Mouse (Mus musculus) layer of hippocampus, adult 11-12 months (tissue): ENCODE measurements around the gene Dctn5.
A peak's percentile ranks its signal among the peaks of the same experiment; 100 is the strongest.
"Not testable (repeated sequence)": the region's sequence is repeated elsewhere in the genome, so short reads cannot be mapped to it uniquely, and the experiment has no call there.

Experiments used
- DNase-seq: peaks from one replicate; pipeline ENCODE4 v3.0.0; 2022; ENCODE audit warnings: low spot score

Dctn5 gene

DNA sequence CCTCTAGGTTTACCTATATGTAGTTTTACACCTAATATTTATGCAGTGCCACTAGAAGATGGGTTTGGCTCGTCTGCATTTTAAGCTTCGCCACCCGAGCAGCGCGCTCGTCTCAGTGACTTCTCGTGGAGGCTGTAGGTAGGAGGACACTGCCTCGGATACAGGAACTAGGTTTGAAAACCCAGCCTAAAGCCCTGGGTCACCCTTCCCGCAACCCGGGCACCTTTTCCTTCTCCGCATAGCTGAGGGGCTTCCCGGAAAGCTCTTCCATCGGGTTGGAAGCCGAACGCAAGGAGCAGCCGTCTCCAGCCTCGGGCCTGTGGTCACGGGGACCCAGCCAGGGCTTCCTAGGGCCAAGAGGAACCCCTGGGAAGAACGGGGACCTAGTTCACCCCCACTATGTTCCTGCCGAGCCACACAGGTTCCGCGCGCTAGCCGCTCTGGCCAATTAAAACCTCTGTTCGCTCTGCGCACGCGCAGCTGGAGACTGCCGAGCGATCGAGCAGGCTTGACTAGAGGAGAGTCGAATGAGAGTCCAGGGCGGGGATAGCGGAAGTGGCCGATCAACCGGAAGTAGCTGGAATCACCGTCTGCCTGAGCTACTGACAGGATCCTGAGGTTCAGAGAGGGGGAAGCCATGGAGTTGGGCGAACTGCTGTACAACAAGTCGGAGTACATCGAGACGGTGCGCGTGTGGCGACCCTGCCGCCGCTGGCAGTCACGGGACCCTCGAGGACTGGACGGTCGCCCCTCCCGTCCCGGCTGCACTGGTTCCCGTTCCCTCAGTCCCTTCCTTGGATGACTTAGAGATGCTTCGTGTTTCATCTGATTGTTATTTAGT, at the start of gene Dctn5, which contains the start of gene Palb2:
Dctn5 (plus strand) TSS at position 545 of the 841 bp plus-strand sequence.
Palb2 (minus strand) TSS at position 489 of the 841 bp plus-strand sequence.
- peak; percentile 98 for DNase-seq

GRCm38 (mm10) chr7:122087195-122087982, 45.5 kb upstream of the Dctn5 start:
- DNase-seq: no peak

DNA sequence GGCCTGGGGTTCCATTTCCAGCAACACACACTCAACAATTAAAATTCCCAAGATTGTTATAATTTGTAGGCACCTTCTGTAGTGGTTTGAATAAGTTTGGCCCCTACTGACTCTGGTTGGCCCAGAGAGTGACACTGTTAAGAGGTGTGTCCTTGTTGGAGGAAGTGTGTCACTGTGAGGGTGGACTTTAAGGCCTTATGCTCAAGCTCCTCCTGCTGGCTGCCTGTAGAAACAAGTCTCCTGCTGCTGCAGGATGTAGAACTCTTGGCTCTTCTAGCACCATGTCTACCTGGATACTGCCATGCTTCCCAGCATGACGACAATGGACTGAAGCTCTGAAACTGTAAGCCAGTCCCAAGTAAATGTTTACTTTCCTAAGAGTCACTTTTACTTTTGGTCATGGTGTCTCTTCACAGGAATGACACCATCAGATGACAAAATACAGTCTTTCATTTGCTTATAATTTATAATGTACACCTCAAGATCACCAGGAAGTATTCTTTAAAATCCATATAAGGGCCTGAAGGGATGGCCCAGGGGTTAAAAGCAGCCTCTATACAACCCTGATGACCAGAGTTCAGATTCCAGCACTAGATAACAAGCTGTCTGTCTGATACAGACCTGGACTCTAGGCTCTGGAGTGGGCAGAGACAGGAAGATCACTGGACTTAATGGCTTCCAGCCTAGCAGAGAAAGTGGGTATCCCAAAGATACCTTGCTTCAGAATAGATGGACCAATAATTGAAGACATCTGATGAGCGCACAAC, 38.1 kb upstream of the Dctn5 start:
- DNase-seq: no peak

DNA sequence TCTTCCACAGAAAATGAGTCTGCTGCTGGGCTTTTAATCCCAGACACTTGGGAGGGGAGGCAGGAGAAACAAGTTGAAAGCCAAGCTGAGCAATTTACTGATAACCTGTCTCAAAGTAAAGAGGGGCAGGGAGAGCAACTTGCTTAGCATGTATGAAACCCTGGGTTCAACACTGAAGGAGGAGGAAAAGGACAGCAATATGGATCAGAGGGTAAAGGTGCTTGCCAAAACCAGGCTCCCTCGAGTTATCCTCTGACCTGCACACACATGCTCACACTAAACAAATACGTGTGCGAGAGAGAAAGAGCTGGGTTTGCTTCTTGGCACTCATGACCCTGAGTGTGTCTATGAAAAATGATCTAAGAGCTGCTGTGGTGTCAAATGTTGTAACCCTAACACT, 34.8 kb upstream of the Dctn5 start:
- no peak for DNase-seq

DNA sequence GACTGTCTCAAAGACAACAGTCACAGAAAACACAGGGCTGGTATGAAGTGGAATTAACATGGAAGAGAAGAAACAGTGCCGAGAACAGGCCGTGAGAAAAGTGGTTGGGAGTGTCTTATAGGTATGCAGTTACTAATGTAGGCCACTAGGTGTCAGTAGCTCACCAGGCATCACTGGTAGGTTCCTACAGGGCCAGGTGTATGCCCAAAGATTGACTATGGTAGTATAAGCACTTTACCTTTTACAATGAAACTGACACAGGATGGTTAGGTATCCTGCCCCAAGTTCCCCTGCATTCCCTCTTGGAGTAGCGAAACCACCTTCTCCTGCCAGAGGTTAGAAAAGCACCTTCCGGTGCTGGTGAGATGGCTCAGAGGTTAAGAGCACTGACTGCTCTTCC, 33.6 kb upstream of the Dctn5 start:
- DNase-seq: peak; percentile 39

DNA sequence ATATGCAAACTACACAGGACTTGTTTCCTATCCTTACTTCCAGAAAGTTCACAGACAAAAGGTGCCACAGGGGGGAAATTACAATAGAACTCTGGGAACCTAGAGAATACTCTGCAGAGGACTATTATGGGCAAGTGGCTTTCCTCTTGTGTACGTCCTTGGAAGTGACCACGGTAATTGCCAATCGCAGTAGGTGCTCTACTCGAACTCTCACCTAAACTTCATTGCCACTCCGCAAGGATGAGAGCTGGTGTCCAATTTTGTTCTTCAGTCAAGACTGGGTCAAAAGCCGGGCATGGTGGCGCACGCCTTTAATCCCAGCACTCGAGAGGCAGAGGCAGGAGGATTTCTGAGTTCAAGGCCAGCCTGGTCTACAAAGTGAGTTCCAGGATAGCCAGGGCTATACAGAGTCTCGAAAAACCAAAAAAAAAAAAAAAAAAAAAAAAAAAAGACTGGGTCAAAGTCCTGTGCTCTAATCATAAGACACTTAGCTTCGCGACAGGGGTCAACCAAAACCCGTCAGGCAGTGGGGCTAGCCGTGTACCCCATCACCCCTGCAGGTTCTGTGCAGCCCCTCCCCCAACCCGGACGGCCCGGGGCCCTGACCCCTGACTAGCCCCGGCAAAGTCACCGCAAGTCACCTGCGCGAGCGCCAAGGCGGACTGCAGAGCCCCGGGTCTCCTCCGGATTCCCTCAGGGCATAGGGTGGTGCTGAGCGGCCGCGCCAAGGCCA, 31.7 kb upstream of the Dctn5 start:
- not testable (repeated sequence) for DNase-seq

- DNase-seq: peak; percentile 86
Observed at GRCm38 (mm10) chr7:122101747-122102244, 31.0 kb upstream of the Dctn5 start, which contains the start of gene Ndufab1. Gene Ndufab1 (minus strand): TSS chr7:122101886.

DNA sequence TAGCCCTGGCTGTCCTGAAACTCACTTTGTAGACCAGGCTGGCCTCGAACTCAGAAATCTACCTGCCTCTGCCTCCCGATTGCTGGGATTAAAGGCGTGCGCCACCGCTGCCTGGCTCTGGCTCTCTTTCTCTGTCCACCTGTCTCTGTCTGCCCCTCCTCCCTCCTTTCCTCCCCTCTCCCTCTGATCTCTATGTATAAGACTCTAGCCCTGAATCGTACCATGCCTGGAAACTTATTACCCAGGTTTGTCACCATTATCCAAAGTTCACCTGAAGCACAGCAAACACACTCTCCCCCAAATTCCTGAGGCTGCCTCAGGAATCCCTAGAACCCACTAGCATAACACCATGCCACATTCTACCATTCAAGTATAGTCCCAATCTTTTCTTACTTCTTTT, 24.6 kb upstream of the Dctn5 start:
- DNase-seq: no peak

GRCm38 (mm10) chr7:122123518-122123917, 9.3 kb upstream of the Dctn5 start:
- DNase-seq: no peak

- DNase-seq: no peak
Observed at GRCm38 (mm10) chr7:122125636-122126035, 7.2 kb upstream of the Dctn5 start.

DNA sequence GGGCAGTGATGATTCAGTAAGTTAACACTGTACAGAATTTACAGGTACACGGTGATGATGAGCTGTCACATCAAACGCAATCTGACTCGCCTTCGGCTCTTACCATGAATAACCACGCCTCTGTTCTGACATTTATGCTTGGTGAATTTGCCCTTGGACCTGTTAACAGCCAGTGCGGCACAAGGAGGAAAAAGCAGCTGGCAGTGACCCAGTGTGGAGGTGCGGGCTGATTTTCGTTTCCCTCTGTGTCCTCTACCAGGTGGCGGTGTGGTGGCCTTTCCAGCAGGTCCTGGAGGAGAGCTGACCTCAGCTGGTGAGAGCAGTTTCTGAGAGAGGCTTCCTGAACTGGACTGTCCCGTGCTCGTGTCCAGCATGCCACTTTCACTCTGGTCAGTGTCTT, 5.9 kb upstream of the Dctn5 start:
- no peak for DNase-seq

DNA sequence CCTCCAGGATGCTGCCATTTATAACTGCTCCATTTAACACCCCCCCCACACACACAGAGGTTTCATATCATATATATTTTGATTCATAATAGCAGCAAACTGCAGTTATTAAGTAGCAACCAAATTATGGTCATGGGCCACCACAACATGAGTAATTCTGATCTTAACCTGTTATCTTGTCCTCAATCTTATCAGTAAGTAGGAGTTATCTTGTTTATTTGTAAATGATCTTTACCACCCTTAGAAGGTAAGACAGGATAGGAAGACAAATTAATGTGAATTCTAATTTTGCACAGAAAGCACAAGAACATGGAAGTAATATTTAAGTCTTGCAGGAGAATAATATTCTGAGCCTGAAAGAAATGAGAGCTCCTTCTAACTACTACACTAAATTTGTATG, 1.0 kb upstream of the Dctn5 start:
- no peak for DNase-seq

DNA sequence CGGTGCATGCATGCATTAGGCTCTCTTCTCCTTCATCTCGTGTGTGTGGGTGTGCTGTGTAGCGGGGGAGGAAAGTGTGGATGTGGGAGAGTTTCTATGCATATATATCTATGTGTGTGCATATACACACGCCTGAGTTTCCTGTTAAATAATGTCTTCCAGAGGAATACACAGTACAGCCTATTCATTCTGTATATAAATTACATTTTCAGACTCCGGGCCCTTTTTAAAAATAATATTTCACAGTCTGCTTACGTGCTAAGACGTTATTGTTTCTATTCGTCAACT, 441 bp downstream of the Dctn5 start:
- no peak for DNase-seq

DNA sequence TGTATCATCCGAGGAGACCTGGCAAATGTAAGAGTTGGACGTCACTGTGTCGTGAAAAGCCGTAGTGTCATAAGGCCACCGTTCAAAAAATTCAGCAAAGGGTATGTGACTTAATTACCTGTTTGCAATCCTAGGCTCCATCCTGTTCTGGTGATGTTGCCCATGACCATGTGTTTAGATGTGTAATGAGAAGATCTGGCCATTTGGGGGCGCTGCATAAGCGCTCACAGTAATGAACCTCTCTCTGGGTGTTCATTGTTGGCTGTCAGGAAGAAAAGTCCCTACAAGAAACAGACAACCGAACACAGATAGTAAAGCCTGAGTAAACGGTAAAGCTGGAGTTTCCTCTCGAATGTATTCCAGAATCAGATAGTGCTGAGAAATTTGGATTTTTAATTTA, 2.2 kb downstream of the Dctn5 start:
- peak; percentile 14 for DNase-seq

GRCm38 (mm10) chr7:122137071-122137470, 4.2 kb downstream of the Dctn5 start:
- no peak for DNase-seq

- DNase-seq: no peak
Observed at GRCm38 (mm10) chr7:122138190-122138589, 5.3 kb downstream of the Dctn5 start.

DNA sequence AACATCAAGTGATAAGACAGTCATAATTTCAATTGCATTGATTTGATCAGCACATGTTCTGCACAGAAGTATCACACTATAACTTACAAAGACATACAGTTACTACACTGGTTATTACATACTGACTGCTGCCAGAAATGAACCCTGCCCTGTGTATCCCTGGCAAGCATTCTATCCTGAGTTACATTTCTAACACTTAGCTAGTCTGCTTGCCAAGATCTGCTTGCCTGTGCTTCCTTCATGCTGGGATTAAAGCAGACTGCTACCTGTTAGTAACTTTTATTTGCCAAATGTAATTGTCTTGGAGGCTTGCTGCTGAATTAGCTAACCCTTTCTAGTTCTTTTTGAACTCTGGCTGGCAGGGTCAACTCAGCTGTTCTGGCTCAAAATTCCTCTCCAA, 8.2 kb downstream of the Dctn5 start:
- no peak for DNase-seq

DNA sequence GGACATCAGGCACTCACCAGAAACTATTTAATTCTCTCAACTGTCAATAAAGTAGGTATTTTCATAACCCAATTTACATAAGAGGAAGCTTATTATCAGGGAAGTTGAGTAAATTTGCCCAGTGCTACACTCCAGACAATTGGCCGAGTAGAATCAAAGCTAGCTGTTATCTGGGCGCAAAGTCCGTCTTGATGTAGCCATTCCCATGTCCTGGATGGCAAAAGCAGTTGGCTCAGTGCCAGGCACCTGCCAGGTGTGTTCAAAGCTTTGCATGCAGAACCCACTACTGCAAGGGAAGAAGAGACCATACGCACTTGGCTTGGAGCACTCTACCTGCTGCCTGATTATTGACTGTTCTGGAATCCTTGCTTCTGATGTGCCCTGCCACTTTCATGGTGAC, 19.6 kb downstream of the Dctn5 start:
- DNase-seq: no peak

GRCm38 (mm10) chr7:122158488-122158887, 25.6 kb downstream of the Dctn5 start:
- no peak for DNase-seq

GRCm38 (mm10) chr7:122158915-122159902, 26.4 kb downstream of the Dctn5 start, which contains the start of gene Plk1:
Gene Plk1 (plus strand): TSS chr7:122159439.
- DNase-seq: peak; percentile 74
